Mouse (Mus musculus): ENCODE results near the gene Foxr1.
A peak's percentile ranks its signal among the peaks of the same experiment; 100 is the strongest.

DNA sequence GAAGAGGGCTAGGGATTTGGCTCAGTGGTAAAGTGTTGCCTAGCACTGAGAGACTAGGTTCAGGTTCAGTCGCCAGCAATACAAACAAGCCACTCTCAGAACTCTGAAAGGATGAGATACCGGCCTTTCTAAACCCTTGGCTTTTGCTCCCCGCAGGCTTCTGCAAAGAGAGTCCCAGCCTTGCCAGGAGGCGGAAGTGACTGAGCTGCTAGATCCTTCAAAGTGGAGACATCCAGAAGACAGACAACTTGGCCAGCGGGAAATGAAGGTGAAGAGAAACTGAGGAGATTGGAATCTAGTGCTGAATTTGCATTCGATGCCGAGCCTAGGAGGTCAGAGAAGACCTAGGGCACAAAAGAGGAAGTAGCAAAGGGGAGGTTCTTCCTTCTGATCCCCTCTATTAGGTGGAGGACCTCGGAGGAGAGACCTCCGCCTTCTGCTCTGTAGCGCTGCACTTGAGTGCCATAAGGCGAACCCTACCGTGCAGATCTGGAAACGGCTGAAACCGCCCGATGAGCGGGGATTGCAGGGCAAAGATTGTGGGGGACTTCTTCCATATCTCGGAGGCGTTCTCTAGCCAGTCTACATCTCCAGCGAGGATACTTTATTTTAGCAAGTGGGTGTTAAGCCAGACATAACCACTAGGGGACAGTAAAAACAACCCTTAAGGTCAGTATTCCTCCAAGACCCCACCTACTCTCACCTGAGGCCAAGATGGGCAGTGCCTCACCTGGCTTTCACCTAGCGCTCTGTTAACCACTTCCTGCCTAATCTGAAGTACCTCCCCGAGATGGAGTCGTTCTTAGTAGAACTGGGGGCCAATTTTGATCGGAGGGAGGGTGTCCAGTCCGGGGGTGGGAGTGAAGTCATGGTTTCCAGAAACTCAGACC, 36.6 kb upstream of the Foxr1 start:
- TF ChIP-seq CTCF (IDR thresholded peaks at IDR 0.05; ENCODE audit: borderline replicate concordance, extremely low read depth, insufficient read depth, insufficient read length) (peak; percentile 68), POLR2A (IDR thresholded peaks at IDR 0.05; ENCODE audit: borderline replicate concordance, extremely low read depth, insufficient read depth, insufficient read length, poor library complexity, severe bottlenecking) (no peak)
